Mouse (Mus musculus) activated CD4-positive, CD25-positive, alpha-beta regulatory T cell, adult 4 months (primary cell): ENCODE data around the gene Snai3. TPM values are rescaled to one million over a fixed set of nuclear protein-coding genes. Genes with fewer than 3 reads are reported as not detected.

Experiments used
- ATAC-seq: one replicate; pipeline ENCODE4 v1.8.0; 2017
- polyA plus RNA-seq, 2 experiments: library from polyadenylated mRNA; unstranded; fragments of 100-300 nt; shearing (Covaris generic); gene quantifications; one replicate each; pipeline ENCODE4 v1.2.1; 2017

The Snai3 gene
- polyA plus RNA-seq, 2 experiments from 2014 or later = 3.2 to 5.1 TPM

DNA sequence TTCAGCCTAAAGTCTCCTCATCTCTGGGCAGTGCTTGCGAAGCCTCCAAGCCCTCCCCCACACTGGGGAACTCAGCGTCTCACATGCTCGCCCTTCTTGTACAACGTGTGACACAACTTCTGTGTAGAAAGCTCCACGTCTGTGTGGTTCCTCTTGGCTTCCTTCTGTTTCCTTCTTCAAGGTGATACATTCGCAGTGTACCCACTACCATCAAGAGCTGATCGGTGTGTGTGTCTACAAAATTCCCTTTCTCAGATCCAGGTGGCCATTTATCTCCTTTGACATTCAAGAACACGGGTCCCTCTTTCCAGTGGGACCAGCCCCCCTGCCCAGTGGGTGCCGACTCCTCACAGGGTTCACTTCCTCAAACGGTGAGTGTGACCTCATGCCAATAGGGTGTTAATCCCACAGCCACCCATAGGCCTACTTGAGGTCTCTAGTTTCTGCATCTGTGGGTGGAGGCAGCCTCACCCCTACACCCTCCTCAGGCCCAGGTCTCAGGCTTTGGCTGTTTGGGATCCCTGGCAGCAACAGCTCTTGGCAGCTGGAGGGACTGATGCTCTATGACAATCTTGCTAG is 30.4 kb downstream of the Snai3 start:
- ATAC-seq = no peak

DNA sequence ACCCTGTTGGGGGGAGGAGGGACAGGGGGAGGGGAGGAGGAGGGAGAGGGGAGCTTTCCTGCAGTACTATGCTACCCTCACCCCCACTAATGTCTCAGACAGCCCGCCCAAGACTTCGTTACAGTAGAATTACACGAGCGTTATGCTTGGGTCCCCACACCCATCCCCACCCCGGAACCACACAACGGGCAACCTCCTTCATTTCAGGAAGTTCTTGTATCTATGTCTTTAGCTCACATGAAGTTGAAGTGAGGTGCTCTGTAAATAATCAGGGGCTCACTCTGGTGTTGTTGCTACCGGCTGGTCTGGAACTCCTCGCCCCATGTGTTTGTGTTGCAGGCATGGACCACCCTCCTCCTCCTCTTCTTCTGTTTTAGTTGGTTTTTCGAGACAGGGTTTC is 32.4 kb downstream of the Snai3 start:
- ATAC-seq = no peak

DNA sequence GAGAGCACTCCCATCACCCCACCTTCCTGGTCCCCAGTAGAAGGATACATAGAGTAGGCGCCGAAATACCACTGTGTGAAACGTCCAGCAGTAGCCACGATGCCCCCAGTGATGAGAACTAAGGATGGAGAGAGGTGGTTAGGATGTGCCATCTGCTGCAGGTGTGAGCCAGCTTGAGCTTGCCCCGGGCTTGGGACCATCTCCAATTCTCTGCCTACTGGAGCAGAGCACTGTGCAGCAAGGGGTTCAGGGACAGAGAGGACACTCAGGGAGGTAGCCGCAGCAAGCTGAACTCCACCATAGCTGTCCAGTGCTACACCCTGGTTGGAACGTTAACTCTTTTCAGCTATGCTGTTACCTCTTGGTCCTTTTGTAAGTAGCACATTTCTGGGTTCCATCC is 32.9 kb downstream of the Snai3 start:
- no peak for ATAC-seq

DNA sequence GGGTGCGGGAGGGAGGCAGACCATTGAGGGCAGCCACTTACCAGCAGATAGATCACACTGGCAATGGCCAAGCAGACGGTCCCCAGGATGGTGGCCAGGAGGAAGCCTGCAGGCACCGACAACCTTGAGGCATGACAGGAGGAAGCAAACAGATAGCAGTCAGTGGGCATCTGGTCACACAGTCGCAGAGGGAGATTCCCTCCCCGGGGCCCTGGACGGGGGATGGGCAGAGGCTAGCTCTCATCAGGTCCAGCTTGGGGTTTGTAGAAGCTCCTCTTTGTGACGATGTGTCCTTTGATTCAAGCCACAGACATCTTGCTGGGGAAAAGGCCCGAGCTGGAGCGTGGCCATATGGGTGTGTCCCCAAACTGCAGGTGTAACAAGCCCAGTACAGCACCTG is 34.4 kb downstream of the Snai3 start:
- ATAC-seq = no peak

DNA sequence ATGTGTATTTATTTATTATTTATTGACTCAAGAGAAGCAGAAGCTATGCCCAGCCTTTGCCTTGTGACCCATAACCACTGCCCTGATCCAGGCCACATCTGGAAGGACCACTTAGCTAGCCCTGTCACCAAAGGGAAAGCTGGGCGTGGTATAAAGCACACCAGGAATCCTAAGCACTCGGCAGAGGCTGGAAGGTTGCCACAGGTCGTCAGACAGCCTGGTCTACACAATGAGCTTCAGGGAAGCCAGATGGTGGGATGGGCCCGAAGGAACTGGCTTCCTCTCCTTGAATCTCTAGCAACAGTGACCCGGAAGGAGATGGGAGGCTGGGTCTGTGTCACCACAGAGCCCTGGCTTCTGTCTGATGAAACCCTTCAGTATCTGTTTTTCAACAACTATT is 36.9 kb downstream of the Snai3 start:
- no peak for ATAC-seq

DNA sequence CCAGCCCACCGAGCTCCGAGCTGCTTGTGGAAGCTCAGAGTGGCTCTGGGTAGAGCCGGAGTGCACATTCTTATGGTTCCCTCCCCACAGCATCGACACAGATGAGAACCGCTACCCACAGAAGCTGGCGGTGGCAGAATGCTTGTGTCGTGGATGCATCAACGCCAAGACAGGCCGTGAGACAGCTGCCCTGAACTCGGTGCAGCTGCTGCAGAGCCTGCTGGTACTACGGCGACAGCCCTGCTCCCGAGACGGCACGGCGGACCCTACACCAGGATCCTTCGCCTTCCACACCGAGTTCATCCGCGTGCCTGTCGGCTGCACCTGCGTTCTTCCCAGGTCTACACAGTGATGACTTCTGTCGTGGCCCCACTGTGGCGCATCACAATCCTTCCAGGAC is 37.3 kb downstream of the Snai3 start:
- ATAC-seq = no peak

DNA sequence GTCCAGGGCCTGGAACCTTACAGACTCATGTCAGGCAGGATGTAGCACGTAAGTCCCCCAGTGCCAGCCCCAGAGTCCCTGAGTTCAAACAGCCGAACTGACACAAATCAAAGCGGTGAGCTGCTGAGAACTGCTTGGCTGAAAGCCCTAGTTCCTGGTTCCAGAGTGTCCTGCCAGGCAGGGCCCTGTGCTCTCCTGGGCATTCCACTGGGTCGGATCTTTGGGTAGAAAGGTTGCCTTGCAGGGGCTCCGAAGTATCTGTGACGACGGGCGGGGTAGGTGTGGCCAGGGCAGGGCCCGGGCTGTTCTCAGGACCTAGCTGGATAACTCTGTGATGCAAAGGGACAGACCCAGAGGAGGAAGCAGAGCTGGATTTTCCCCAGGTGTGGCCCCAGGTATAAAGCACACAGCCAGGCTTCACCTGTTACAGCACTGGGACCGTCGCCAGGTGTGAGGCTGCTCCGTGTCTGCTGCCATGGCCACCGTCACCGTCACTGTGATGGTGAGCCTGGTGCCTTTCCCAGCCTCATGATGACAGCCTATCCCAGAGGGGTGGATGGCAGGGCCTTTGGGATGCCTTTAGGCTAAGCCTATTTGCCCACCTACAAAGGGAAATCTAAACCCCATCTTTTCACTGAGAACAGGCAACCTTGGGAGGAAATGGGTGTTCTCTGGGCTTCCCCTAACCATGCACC is 39.0 kb downstream of the Snai3 start, which contains the start of gene Il17c:
Il17c (plus strand) TSS at position 645 of the 695 bp plus-strand sequence.
- no peak for ATAC-seq

DNA sequence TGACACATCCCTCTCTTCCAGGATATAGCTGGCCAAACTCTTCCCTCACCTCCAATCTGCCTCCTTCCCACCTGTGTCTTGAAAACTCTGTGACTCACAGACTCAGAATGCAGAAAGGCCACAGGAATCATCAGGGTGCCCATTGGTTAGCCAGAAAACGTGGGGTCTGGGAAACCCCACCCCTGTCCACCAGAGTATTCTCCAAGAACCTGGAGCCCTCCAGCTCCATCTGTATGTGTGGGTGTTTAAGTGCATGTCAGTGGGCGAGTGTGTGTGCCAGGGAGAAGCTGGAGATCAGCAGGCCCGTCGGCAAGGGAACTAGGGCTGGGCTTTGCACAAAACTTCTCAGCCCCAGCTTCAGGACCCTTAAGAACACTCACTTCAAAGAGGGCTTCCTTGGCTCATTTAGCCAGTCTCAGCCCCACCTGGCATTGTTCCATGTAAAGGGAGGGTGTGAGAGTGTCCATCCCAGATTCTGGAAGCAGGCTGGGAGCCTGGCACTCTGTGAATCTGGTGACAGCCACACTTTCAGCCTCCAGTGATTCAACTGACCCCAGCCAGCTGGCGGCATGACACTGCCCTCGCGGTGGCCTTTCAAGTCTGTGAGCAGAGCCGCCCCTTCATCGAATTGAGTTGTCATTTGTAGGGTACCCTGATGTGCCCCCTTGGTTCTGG is 40.5 kb downstream of the Snai3 start:
- ATAC-seq = no peak

DNA sequence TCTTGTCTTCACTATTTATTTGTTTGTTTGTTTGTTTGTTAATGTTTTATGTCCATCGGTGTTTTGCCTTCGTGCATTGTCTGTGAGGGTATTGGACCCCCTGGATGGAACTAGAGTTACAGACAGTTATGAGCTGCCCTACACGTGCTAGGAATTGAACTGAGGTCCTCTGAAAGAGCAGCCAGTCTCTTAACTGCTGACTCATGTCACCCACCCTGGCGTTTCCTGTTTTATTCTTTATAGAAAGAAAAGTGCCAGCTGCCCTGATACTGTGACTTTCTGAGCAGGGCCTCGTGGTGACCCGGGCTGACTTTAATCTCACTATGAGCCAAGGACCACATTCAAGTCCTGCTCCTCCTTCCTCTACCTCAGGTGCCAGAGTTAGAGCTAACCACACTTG is 45.0 kb downstream of the Snai3 start:
- no peak for ATAC-seq

DNA sequence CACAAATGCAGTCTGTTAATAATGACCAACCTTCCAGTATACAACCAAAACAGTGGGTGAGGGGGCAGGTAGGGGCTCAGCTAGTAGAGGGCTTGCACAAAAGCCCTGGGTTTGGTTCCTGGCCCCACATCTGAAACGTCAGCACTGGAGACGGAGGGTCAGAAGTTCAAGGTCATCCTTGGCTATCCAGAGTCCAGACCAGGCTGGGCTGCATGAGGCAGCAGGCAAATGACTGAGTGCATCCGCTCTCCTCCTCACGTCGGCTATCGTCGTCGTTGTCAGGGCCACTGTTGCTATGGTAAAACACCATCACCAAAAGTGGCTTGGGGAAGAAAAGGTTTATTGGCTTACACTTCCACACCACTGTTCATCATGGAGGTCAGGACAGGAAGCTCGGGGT is 46.2 kb downstream of the Snai3 start:
- ATAC-seq = no peak

DNA sequence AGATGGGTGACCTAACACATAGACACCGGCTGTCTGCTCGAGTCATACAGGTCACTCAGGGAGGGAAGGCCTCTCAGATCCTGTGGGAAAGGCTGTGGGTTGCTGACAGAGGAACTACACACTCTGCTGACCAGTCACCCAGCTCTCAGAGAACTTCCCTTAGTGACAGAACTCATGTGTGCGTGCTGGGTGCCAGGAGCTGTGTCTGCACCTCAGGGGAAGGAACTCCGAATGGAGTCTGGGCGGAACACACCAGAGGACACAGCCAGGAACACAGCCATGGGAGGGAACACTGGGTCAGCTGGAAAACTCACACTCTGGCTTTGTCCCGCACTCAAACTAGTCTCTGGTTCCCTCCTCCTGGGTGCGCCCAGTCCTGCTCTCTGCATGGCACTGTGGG is 52.9 kb downstream of the Snai3 start:
- no peak for ATAC-seq

DNA sequence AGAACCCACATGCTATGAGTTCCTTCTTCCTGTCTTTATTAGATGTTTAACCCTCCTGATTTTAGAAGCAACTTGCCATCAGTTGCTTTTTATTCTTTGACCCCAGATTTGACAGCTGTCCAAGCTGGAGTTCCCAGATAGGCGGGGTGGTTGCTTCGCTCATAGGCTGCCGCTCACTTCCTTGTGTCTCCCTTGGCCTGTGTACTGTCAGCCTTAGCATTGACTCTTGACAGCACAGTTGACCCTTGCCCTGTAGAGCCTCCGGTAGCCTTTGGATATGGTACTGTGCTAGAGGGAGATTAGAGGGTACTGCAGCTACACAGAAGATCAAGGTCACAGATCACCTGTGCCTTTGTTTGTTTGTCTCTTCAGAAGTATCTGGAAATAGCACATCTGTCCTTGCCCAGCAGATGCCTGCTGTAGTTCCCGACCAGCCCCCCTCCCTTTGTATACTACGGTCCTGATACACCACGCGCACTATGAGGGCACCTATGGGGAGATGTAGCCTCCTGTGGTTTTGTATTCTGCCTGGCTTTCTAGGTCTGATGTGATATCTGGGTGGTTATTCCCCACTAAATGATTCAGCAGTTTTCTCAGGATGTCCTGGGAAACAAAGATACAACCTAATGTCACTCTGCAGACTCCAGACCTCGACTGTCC is 55.3 kb downstream of the Snai3 start:
- ATAC-seq = no peak

Other genes with a start within 250 kb of the Snai3 start
- 1 to 10 TPM; 1.7 to 2.2 TPM for gene Zfpm1, start 178.6 kb downstream of the Snai3 start, polyA plus RNA-seq
- not detected for gene Trhr2, start 100.0 kb downstream of the Snai3 start, polyA plus RNA-seq
- gene Zc3h18, start 84.1 kb downstream of the Snai3 start, polyA plus RNA-seq = 10 to 100 TPM; 10.9 to 18.2 TPM
- not detected for gene Il17c, start 38.7 kb downstream of the Snai3 start, polyA plus RNA-seq
- 100 to 1,000 TPM; 750 to 796 TPM for gene Cyba, start 27.8 kb downstream of the Snai3 start, polyA plus RNA-seq
- 10 to 100 TPM; 14.8 to 15.1 TPM for gene Mvd, start 17.3 kb downstream of the Snai3 start, polyA plus RNA-seq
- gene Rnf166, start 15.3 kb upstream of the Snai3 start, polyA plus RNA-seq = 10 to 100 TPM; 35.0 to 36.0 TPM
- 10 to 100 TPM; 11.0 to 14.6 TPM for gene Ctu2, start 15.4 kb upstream of the Snai3 start, polyA plus RNA-seq
- gene Piezo1, start 90.6 kb upstream of the Snai3 start, polyA plus RNA-seq = 10 to 100 TPM; 11.8 to 22.2 TPM
- gene Cdt1, start 107.3 kb upstream of the Snai3 start, polyA plus RNA-seq = 10 to 100 TPM; 10.4 to 13.0 TPM
- gene Aprt, start 116.2 kb upstream of the Snai3 start, polyA plus RNA-seq = 100 to 1,000 TPM; 168 to 203 TPM
- gene Galns, start 150.7 kb upstream of the Snai3 start, polyA plus RNA-seq = 10 to 100 TPM in 1 of 2 experiments, 1 to 10 TPM in 1; 9.8 to 10.5 TPM
- gene Trappc2l, start 150.9 kb upstream of the Snai3 start, polyA plus RNA-seq = 10 to 100 TPM; 46.3 to 78.4 TPM
- gene Pabpn1l, start 162.0 kb upstream of the Snai3 start, polyA plus RNA-seq = not detected
- gene Cbfa2t3, start 238.4 kb upstream of the Snai3 start, polyA plus RNA-seq = under 1 TPM; 0.08 to 0.28 TPM